Mouse (Mus musculus) adipocyte (in vitro differentiated cells): ENCODE results near the gene Dpp7.

Source experiments
- DNase-seq: peaks from one replicate; pipeline ENCODE4 v3.0.0-alpha.2; 2016; ENCODE audit warnings: low spot score

Gene Dpp7

DNA sequence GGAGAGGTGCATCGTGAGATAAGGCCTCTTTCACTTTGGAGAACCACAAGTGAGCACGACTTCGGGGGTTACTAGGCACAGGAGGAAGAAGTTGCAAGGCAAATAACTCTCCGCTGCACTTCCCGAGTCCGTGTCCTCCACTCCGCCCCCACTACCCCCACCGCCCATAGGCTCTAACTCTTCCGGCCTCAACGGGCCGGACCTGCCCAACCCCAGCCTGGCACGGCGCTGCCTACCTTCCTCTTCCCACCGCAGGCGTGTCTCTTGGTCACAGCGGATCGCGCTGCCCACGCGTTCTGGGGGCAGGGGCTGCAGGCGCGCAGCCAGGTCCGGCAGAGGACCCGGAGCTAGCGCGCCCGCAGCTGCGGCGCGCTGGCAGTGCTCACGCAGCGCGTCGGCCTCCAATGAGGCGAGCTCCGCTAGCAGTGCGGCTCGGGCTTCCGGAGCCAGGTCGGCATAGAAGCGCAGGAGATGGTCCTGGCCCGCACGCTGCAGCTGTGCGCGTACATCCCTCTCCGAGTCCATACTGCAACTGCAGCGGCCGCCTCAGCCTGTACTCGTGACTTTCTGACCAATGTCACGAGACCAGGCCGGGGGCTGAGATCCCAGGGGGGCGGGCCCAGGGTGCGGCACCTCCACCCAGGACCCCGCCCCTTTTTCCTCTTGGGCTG is 9.1 kb upstream of the Dpp7 start, which contains the start of gene Uap1l1:
Gene Uap1l1 (minus strand): TSS at position 592 of the 671 bp plus-strand sequence.
- DNase-seq: peak; percentile 88

DNA sequence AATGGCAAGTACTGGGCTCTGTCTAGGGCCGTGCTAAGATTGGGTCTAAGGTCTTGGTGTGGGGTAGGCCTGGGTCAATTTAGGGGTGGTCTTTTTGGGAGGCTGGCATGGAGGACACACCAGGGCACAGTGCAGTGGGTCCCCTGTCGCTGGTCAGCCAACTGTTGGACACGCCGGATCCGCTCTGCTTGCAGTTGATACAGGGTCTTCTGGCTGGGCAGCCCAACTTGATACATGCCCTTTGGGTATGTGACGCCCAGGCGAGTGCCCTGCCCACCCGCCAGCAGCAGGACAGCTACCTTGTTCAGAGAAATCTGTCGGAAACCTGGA is 8.6 kb upstream of the Dpp7 start:
- no peak for DNase-seq

- no peak for DNase-seq
Observed at GRCm38 (mm10) chr2:25364313-25364712, 8.2 kb upstream of the Dpp7 start.

- no peak for DNase-seq
Observed at GRCm38 (mm10) chr2:25363478-25364178, 7.5 kb upstream of the Dpp7 start.

GRCm38 (mm10) chr2:25359848-25360247 is 3.7 kb upstream of the Dpp7 start:
- DNase-seq: no peak

GRCm38 (mm10) chr2:25355419-25356066 is 616 bp downstream of the Dpp7 start:
- DNase-seq: no peak

DNA sequence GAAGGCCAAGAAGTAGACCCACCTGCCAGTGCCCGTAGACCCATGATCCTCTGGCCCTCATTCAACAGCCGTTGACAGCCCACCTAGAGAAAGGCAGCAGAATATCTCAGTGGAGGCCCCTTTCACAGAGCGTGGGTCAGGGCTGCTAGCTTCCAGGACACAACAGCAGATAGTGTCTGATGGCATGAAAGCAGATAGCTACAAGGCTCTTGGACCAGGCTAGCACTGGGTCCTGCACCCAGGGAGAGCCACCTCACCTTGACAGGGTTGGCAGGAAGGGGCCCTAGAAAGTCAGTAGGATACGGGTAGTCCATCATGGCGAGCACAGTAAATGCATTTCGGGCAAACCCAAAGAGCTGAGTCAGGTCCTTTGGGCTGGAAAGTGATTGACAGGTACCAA is 1.9 kb downstream of the Dpp7 start:
- no peak for DNase-seq

DNA sequence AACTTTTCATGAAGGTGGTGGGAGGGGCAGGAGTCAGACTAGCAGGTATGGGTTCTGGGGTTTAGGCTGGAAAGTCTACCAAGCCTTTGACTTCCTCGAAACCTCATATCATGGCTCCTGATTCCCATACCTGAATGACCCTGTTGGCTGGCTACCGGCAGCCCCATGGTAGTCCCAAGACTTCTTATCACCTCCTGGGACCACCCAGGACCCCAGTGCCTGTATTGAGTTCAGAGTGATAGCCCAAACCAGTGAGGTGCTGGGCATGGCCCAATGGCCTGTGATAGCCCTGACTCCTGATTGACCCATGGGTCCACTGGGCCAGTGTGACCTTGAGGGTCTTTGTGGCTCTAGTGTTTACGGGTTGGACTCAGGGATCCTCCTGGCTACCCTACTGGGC is 5.5 kb downstream of the Dpp7 start:
- DNase-seq: no peak

DNA sequence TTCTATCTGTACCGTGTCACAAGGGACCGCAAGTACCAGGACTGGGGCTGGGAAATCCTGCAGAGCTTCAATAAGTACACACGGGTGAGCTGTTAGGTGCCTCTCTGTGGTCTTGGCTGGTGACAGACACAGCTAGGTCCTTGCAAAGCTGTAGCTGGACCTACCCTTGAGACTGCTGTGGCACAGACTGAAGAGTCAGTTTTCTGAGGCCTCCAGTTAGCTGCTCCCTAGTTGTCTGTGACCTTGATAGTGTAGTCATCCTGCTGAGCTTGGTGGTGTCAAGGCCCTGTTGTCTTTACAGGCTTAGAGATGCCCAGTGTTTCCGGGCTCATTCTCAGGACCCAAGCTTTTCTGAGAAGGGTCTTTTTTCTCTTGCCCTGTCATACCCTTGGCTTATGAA is 6.7 kb downstream of the Dpp7 start:
- DNase-seq: no peak

DNA sequence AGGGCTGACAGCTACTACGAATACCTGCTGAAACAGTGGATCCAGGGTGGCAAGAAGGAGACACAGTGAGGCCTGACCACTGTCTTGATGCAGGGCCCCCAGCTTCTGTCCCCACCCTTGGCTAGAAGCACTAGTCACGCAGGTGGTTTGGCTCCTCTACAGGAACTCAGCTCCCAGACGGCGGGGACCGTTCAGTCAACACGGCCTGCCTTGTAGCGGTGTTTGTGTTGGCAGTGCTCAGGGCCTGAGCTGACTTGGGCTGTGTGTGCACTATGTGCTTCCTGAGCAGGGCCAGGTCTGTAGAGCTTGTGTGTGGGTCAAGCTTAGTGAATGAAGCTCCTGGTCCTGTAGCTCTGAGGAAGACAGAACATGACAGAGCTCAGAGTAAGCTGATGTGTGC is 8.0 kb downstream of the Dpp7 start:
- DNase-seq: no peak

GRCm38 (mm10) chr2:25338303-25338702 is 17.9 kb downstream of the Dpp7 start:
- DNase-seq: no peak

DNA sequence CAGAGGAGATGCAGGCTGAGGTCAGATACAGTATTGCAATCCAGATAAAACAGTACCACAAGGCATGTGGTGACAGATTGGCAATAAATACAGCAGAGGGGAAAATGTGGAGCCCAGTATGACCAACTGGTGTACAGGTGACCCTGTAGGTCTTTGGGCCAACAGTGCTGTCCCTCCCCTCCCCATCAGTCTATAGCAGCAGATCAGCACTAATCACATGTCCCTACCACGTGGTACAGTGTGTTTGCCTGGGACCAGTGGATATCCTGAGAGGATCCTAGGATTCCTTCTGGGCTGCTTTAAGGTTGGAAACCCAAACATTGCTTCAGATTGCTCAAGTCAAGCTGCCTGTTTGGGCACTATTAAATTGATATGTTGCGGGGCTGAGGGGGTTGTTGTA is 22.6 kb downstream of the Dpp7 start:
- DNase-seq: no peak

GRCm38 (mm10) chr2:25332286-25333160 is 23.6 kb downstream of the Dpp7 start, which contains the start of gene Man1b1:
Gene Man1b1 (plus strand): TSS chr2:25332338.
- peak; percentile 99 for DNase-seq

- peak; percentile 21 for DNase-seq
Observed at GRCm38 (mm10) chr2:25331470-25331869, 24.7 kb downstream of the Dpp7 start.

DNA sequence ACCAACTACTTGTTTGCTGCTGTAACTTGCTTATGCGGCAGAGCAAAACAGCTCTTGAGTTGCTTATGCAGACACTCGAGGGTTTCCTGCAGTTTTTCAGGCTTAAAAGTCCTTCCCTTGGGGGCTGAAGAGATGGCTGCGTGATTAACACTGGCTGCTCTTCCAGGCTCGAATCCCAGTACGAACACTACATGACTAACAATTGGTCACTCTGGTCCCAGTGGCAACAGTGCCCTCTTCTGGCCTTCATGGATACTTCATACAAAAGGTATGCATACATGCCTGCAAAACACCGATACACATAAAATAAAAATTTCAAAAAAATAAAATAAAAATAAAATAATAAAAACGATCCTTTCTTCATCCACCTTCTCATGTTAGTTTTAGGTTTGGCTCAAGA is 27.7 kb downstream of the Dpp7 start:
- peak; percentile 32 for DNase-seq

GRCm38 (mm10) chr2:25326036-25326435 is 30.1 kb downstream of the Dpp7 start:
- DNase-seq: no peak

- no peak for DNase-seq
Observed at GRCm38 (mm10) chr2:25320084-25320483, 36.1 kb downstream of the Dpp7 start.

GRCm38 (mm10) chr2:25318971-25319773 is 37.0 kb downstream of the Dpp7 start, which contains the start of gene Grin1:
Gene Grin1 (minus strand): TSS chr2:25319187.
- DNase-seq: no peak

- no peak for DNase-seq
Observed at GRCm38 (mm10) chr2:25318119-25318966, 37.8 kb downstream of the Dpp7 start.

- DNase-seq: no peak
Observed at GRCm38 (mm10) chr2:25311491-25311891, 44.7 kb downstream of the Dpp7 start.
